Mouse (Mus musculus): ENCODE measurements at regions not wholly inside any gene's neighbourhood (a gene's known extent, or its start where the extent isn't known, plus 50 kb on each side); places are given as distances from the start of the nearest gene placed in this dataset.

- DNase-seq: no peak
Measured at GRCm38 (mm10) chr15:59138393-59139107, 249.5 kb downstream of the Gm49356 start.

- peak in 1 of 2 experiments; percentile 41 for DNase-seq
Measured at GRCm38 (mm10) chr15:59141621-59142020, 252.5 kb downstream of the Gm49356 start.

GRCm38 (mm10) chr15:59142481-59142880, 253.4 kb downstream of the Gm49356 start:
- no peak for DNase-seq

- no peak for DNase-seq
Measured at GRCm38 (mm10) chr15:59143891-59144290, 254.8 kb downstream of the Gm49356 start.

GRCm38 (mm10) chr15:59145679-59146078, 256.6 kb downstream of the Gm49356 start:
- no peak for DNase-seq

DNA sequence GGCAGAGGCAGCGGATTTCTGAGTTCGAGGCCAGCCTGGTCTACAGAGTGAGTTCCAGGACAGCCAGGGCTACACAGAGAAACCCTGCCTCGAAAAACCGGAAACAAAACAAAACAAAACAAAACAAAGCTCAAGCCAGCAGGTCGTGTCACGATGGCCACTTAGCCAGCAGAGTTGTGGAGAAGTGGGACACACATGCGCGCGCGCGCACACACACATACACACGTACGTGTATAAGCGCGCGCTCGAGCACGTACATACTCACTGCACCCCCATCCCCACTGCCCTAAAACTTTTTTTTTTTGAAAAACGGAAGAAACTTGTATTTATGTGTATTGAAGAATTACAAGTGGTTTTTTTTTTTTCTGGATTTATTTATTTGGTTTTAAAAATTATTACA, 257.0 kb downstream of the Gm49356 start:
- DNase-seq: no peak

GRCm38 (mm10) chr15:59146586-59147085, 257.5 kb downstream of the Gm49356 start:
- no peak for DNase-seq

DNA sequence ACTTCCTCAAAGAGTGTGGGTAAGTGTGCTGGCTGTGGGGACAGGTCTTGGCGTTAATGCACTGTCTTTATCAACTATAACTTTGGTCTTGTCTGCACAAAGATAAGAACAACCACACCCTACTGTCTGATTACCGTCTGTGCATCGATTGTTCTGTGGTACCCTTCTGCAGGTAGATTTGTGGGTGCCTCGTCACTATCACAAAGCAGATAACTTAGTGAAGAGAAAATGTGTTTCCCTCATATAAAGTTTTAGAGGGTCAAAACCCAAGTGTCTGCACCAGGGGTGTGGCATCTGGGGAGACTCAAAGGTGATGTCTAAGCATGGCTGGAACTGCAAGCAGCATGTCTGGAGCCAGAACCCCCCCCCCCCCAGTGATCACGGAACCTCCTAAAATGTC, 259.4 kb downstream of the Gm49356 start:
- no peak for DNase-seq

- no peak for DNase-seq
Measured at GRCm38 (mm10) chr15:59151506-59151905, 262.4 kb downstream of the Gm49356 start.

- no peak for DNase-seq
Measured at GRCm38 (mm10) chr15:59152786-59153388, 263.8 kb downstream of the Gm49356 start.

- DNase-seq: no peak
Measured at GRCm38 (mm10) chr15:59153416-59154250, 264.5 kb downstream of the Gm49356 start.

DNA sequence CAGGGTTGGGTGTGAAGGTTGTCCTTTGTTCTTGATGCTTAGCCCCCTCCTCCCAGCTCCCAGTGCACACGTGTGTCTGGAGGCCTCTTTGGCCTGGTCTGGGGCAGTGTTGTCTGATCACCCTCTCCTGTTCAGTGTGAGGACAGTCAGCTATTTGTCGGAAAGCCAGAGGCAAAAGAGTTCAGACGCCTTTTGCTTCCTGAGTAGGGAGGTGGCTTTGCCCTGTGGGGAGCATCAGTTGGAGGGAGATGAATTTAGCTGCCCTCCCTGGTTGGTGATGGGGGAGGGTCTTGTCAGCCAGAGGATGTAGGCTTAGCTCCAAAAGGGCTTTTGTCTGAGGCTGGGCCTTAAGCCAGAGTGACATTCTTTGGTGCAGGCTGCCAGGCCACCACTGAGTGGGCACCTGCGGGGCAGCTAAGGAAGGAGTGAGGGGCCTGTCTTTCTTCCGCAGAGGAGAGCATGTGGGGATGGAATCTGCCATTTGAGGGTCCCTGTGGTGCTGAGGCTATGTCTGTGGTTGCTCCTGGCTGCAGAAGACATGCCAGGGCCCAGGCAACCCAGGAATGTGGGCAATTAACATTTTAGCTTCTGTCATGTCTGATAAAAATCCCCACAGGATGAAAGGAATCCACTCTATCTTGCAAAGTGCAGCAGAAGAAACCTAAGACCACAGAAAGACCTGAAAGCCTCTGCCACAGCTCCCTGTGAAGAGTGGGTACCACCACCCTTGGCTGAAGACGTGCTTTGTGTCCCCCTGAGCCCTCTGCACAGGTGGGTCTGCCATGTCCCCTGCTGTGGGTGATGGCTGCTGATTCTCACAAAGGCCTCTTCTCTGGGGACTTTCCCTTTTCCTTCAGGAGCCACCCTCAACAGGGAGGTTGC, 265.6 kb downstream of the Gm49356 start:
- no peak for DNase-seq

DNA sequence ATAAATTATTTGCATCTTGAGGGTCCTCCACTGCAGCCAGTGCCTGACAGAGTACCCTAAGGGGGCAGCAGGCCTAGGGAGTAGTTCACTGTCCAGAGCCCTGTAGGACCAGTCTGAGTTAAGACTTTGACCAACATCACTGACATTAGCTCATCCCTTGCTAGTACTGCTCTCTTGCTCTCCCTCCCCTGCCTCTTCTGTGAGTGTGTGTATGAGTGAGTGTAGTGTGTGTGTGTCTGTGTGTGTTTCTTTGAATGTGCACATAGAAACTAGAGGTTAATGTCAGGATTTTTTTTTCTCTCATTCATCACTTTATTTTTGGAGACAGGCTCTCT, 266.2 kb downstream of the Gm49356 start:
- no peak for DNase-seq

- no peak for DNase-seq
Measured at GRCm38 (mm10) chr15:59156328-59156727, 267.2 kb downstream of the Gm49356 start.

DNA sequence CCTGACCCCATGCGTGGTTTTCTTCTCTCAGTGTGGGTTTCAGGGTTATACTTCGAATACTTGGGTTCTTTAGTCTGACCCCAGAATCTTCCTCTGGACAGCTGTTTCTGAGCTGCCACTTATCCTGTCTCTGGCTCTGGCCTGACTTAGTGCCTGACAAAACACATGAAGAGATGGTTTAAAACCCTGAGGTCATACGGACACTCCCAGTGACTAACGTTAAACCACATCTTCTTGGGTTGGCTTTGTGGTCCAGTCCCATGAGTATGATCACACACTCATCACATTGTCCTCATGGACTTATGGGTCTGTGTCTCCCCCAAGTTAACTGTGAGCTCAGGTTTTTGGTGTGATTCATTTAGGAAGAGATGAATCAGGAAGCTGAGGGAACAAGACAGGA, 269.7 kb downstream of the Gm49356 start:
- no peak for DNase-seq

GRCm38 (mm10) chr15:59160931-59161920, 272.1 kb downstream of the Gm49356 start:
- no peak for DNase-seq

- peak in 1 of 2 experiments; percentile 33 for DNase-seq
Measured at GRCm38 (mm10) chr15:59167937-59168659, 279.0 kb downstream of the Gm49356 start.

GRCm38 (mm10) chr15:59168660-59169170, 279.6 kb downstream of the Gm49356 start:
- DNase-seq: no peak

DNA sequence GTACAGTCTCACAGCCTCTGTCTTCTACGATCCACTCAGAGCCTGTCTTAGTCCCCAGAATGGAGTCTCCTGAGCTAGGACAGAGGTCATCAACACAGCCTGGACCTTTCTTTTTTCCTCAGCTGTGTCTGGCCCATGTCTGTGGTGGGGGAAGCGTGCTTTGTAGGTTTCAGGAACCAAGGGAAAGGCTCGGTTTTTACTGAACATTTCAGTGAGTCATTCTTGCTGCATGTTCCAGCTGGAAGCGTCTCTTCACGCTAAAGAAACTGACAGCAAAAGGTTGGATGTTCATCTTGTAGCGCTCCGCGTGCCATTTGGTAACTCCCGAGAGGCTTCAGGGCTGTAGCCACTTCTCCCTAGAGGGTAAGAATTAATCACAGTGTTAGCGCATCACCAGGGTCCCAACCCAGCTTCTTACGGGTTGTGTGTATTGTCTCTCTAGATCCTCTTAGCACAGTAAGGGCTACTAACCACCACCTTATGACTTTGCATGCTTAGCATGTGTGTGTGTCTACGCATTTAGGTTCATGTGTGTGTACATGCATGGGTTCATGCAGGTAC, 280.2 kb downstream of the Gm49356 start:
- no peak for DNase-seq

DNA sequence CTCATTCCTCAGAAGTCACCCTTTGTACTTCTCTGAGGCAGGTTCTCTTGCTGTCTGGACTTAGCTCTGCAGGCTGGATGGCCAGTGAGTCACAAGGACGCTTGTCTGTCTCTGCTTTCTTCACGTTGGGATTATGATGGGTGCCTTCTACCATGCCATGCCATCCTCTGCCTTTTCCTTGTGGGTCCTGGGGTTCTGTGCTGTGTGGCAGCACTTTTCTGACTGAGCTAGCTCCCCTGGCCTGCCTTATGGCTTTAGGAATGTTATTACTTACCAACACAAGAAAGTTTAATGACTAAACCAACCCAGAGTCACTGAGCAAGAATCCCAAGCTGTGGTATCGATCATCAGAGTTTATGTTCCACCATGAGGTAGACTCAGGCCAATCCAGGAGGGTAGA, 280.7 kb downstream of the Gm49356 start:
- no peak for DNase-seq

Measured in kidney, adult 8-10 months (tissue).